Mouse (Mus musculus) frontal cortex, postnatal 10 days (tissue): ENCODE measurements at regions not wholly inside any gene's neighbourhood (a gene's known extent, or its start where the extent isn't known, plus 50 kb on each side); places are given as distances from the start of the nearest gene placed in this dataset.
A peak's percentile ranks its signal among the peaks of the same experiment; 100 is the strongest.
"Not testable (repeated sequence)": the region's sequence is repeated elsewhere in the genome, so short reads cannot be mapped to it uniquely, and the experiment has no call there.

Experiments
- DNase-seq, 2 experiments: peaks; one replicate each; pipeline ENCODE4 v3.0.0; 2022; ENCODE audit warnings: low spot score in 2 of 2, mixed read lengths in 1 of 2

- no peak for DNase-seq
Observed at GRCm38 (mm10) chr10:36884198-36884597, 90.1 kb upstream of the Hdac2 start.

- no peak for DNase-seq
Observed at GRCm38 (mm10) chr10:36897900-36898600, 76.3 kb upstream of the Hdac2 start.

- peak in 1 of 2 experiments; percentile 12 for DNase-seq
Observed at GRCm38 (mm10) chr10:36908861-36909260, 65.5 kb upstream of the Hdac2 start.

- DNase-seq: not testable (repeated sequence)
Observed at GRCm38 (mm10) chr10:36918037-36918436, 56.3 kb upstream of the Hdac2 start.

GRCm38 (mm10) chr10:36923756-36924155, 50.6 kb upstream of the Hdac2 start:
- DNase-seq: no peak

GRCm38 (mm10) chr10:36924161-36924560, 50.2 kb upstream of the Hdac2 start:
- no peak for DNase-seq
